Mouse (Mus musculus): Measurements from ENCODE around the gene Hoxc4.

Gene Hoxc4

GRCm38 (mm10) chr15:103032646-103033575, 14.2 kb downstream of the Hoxc4 start:
- in situ Hi-C loops (cut with MboI; ENCODE audit: unreplicated experiment in 2 of 2): no loop called here

DNA sequence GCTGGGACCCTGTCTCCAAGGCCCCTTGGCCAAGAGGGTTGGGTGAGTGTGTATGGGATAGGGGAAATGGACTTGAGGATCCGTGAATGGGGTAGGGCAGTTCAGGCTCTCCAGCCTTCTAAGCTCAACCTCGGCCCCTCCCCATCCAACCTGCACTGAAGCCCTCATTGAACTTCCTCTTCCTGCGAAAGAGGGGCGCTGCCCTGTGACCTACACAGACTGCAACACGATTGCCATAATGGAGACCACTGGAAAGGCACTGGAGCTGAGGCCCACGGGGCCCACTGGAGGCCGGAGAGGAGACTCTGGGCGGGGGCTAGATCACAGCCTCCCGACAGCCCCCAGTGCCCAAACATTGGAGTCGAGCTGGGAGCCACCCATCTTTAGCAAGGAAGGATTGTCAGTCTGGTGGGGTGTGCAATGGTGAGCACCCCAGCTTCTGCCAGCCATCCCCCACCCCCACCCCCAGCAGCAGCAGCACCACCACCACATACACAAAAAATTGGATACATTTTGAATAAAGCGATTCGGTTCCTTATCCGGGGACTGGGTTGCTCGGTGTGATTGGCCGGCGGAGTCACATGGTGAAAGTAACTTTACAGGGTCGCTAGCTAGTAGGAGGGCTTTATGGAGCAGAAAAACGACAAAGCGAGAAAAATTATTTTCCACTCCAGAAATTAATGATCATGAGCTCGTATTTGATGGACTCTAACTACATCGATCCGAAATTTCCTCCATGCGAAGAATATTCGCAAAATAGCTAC, 15.5 kb downstream of the Hoxc4 start:
- in situ Hi-C loops (cut with MboI; ENCODE audit: unreplicated experiment in 2 of 2): no loop called here

GRCm38 (mm10) chr15:103034807-103035547, 16.2 kb downstream of the Hoxc4 start:
- in situ Hi-C loops (cut with MboI; ENCODE audit: unreplicated experiment in 2 of 2): no loop called here

DNA sequence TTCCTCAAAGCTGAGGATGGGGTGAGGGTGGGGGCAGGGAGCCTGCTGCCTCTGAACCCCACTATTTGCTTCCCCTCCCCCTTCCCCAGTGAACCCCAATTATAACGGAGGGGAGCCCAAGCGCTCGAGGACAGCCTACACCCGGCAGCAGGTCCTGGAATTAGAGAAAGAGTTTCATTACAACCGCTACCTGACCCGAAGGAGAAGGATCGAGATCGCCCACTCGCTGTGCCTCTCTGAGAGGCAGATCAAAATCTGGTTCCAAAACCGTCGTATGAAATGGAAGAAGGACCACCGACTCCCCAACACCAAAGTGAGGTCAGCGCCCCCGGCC, 16.8 kb downstream of the Hoxc4 start:
- in situ Hi-C loops (cut with MboI; ENCODE audit: unreplicated experiment in 2 of 2): no loop called here

DNA sequence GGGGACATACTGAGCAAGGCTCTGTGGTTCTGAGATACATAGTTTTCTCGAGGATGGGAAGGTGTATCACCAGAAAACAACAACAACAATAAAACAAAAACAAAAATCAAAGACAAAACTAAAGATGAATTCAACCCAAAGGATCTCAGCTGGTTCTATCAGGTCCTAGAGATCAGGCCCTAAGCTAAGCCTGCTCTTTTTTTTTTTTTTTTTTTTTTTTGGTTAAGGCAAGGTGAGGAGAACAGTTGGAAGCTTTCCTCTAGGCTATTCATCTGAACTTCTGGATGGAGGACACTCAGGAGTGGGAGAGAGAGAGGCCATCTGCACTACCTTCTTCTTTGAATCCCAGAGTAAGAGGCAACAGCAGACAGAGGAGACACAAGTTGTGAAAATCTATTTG, 18.8 kb downstream of the Hoxc4 start:
- in situ Hi-C loops (cut with MboI; ENCODE audit: unreplicated experiment in 2 of 2): no loop called here

DNA sequence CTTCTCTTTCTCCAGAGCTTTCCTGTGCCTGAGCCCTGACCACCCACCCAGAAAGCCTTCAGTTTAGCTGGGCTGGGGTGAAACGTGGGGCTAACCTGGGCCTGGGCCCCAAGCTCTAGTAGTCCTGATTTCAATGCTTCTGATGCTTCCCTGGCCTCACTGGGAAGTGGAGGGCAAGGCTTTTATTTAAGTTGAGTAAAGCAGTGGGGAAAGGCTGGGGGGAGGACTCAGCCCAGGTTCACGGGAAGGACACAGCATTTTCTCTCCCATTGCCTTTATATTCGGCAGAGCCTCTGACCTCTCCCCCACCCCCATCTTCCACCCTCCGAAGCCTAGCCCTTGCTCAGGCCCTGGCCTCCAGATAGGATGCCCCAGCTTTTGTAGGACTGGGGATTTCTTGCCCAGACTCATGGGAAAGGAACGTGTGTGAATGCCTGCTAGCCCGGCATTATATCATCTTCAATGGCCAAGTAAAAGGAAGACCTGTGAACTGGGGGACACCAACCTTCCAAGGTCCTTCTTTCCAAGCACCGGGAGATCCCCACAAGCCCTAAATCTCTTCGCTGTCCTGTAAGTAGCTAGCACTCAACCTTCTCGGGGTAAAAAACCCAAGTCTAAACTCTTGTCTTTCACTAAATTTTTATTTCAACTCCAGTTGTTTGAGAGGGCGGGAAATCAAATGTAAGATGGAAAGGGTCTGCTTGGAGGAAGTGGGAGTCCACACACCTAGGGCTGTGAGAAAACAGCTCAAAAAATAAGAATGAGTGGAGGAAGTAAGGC, 20.2 kb downstream of the Hoxc4 start:
- in situ Hi-C loops (cut with MboI; ENCODE audit: unreplicated experiment in 2 of 2): no loop called here

DNA sequence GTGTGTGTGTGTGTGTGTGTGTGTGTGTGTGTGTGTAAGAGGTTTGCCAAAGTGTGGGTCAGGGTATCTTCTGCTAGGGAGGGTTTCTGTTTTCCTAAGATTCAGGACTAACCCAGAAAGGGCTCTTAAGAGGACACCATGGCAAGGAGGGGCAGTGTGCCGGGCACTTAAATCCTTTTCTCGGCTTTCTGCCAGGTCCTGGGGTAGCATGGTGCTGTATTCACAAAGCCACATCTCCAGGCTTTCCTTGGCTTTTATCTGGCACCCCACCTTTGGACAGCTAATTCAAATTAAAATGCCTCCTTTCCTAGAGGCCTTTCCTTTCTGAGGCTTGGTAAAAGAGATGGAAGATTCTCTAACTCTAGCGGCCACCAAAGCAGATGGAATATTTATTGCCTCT, 20.9 kb downstream of the Hoxc4 start:
- in situ Hi-C loops (cut with MboI; ENCODE audit: unreplicated experiment in 2 of 2): no loop called here

DNA sequence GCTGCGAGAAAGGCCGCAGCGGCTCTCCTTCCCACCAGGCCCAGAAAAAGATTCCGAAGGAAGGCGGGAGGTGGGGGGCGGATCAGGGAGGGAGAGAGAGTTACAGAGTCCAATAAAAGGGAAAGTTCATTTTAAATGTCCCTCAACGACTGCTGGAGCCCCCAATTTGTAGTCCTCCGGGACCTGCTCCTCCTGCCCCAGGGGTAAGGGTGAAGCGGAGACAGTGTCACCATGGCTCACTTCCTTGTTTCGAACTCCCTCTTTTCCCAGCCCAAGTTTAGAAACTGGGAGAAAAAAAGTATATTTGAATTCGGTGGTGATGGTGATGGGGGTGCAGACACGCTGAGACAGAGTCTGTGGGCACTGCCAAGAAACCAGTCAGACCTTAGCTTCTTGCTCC, 21.9 kb downstream of the Hoxc4 start:
- in situ Hi-C loops (cut with MboI; ENCODE audit: unreplicated experiment in 2 of 2): no loop called here

GRCm38 (mm10) chr15:103041613-103042012, 22.9 kb downstream of the Hoxc4 start:
- in situ Hi-C loops (cut with MboI; ENCODE audit: unreplicated experiment in 2 of 2): no loop called here

DNA sequence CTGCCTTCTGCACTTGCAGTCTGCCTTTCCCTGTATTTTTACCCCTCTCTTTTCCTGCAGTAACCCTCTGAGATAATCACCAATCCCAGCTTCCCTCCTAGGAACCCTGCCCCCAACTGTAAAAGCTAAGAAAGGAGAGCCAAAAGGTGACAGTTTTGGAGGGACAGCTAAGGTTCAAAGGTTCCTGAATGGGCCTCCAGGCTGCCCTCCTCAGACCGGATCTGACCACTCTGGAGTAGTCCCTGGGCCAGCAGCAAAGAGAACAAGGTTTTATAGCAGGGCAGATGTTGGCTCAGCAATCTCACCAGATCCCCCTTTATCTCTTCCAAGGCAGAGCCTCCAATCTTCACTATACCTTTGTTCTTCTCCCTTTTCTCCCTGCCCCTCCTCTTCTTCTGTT, 23.5 kb downstream of the Hoxc4 start:
- in situ Hi-C loops (cut with MboI; ENCODE audit: unreplicated experiment in 2 of 2): no loop called here

GRCm38 (mm10) chr15:103051670-103052069, 32.9 kb downstream of the Hoxc4 start:
- in situ Hi-C loops (cut with MboI; ENCODE audit: unreplicated experiment in 2 of 2): no loop called here

GRCm38 (mm10) chr15:103053210-103053609, 34.5 kb downstream of the Hoxc4 start:
- in situ Hi-C loops (cut with MboI; ENCODE audit: unreplicated experiment in 2 of 2): no loop called here

DNA sequence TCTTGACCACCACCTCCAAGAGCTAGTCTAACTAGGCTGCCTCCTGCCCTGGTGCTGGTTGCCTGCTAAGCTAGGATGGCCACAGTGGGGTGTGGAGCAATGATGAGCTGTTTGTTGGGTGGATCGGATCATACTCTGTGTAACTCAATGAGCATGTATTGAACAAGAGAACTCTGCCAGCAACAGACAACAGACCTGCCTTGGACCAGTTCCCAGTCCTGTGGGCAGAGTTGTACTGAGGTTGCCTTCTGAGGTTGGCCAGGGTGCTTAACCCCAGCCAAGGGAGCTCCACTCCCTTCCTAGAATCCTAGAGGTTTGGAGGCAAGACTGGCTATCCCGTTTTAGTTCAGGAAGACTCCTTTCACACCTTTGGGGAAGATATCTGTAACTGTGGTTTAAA, 37.7 kb downstream of the Hoxc4 start:
- in situ Hi-C loops (cut with MboI; ENCODE audit: unreplicated experiment in 2 of 2): no loop called here

DNA sequence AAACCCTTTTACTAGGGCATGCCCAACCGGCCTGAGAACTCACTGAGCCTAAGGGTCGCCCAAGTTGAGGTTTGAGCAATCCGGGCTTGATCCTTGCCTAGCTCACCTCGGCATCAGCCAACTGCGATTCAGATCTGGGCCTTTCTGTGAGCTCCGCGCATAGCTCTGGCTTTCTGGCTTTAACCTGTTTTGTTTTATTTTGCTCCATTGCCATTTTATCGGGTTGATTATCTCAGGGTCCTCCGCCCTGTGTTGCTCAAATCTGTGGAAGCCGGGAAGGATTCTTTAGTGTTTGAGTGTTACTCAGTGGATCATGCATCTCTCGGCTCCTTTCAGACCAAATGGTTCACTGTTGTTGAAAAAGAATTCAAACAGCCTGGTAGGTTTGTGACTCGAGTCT, 40.0 kb downstream of the Hoxc4 start:
- in situ Hi-C loops (cut with MboI; ENCODE audit: unreplicated experiment in 2 of 2): no loop called here

DNA sequence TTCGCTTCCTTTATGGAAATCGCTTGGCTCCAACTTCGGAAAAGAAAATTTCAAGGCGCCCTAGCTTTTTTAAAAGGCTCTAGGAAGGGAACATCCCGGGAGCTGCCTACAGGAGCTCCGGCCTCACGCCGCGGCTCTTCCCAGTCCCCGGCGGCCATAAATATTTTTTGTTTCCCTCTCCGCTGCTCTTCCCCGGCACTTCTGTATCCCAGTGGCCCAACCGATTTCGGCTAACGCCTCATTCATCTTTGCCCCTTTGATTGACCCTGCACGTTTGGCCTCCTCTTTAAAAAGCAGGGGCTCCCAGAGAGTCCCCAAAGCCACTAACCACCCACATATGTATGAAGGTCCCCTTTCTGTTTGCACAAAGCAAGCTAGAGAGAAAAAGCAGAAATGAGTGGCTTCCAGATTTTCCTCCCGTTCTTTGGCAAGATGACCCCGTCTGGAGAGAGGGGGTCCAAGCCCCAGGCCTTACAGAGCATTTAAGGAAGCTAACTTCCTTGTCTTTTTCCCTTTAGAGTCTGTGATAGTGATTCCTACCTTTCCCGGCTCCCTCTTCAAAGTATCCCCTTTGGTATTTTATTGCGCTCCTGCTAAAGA, 40.8 kb downstream of the Hoxc4 start:
- in situ Hi-C loops (cut with MboI; ENCODE audit: unreplicated experiment in 2 of 2): no loop called here

DNA sequence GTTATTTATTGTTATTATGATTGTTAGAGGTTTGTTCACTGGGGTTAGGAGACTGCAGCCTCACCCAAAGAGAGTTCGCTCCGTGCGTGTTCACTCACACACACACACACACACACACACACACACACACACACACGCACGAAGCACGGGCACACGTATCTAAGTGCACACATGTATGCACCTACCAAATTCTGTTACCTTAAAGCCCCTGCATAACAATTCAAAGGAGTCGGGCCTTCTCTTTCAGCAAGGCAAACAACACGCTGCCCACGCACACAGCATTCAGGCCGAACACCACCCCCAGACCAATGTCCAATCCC, 41.2 kb downstream of the Hoxc4 start:
- in situ Hi-C loops (cut with MboI; ENCODE audit: unreplicated experiment in 2 of 2): no loop called here

DNA sequence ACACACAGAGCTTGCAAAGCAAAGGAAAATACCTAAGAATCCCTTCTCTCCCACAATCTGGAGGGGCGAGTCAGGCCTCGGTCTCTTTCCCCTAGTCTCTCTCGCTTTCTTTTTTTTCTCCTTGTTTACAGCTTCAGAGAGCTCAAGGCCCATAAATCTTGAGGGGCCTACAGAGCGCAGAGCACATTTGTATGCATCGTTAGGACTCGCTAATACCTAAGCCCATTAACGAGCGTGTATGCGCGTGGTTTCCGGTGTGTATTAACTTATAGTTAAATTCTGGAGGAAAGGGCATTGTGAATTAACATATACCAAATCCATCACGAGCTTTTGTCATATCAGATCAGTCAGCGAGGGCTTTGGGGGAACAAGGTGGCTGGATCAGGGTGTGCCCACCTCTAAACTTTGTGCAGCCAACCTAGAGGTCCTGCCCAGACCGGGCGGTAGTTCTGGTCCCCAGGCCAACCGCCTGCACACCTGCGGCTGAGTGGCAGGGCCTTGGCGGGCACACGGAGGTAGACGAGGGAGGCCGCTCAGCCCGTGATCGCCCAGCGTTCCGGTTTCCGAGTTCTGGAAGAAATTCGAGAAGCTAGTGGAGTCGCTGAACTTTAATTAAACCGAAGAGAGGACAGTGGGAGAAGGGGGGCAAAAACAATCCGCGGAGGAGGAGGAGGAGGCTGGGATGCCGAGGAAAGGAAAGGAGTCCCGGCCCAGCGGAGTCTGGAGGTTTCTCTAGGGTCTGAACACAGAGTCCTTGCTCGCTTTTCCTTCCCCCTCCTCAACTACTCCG, 41.8 kb downstream of the Hoxc4 start:
- in situ Hi-C loops (cut with MboI; ENCODE audit: unreplicated experiment in 2 of 2): no loop called here

DNA sequence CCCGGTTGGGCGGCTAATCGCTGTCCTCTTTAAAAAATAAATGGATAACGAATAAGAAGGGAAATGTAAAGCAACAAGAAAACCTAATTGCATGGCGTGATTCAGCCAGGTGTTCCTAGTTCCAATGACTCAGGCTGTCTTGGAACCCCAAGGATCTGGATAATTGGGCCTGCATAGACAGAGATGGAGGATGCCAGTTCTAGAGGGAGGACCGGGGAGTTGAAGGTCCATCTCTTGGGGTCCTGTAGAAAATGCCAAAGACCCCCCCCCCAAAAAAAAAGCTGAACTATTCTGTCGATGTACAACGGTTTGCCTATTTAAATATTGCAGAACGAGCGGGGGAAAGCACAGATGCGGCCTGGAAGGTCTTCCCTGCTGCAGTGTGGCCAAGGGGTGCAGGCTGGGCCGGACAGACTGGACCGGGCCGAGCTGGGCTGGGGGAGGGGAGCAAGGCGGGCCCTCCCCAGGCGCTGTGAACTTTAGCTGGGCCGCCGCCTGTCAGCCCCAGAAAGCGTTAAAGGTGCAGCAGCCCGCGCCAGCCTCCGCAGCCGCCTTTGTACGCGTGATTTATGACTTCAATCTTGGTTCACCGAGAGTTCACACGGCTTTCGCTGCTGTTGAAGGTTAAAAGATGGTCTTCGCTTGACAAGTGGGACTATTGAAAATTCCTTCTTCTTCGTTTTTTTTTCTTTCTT, 42.5 kb downstream of the Hoxc4 start:
- in situ Hi-C loops (cut with MboI; ENCODE audit: unreplicated experiment in 2 of 2): no loop called here

- in situ Hi-C loops (cut with MboI; ENCODE audit: unreplicated experiment in 2 of 2): no loop called here
These were observed 43.3 kb downstream of the Hoxc4 start for GRCm38 (mm10) chr15:103061988-103062387.

Measured in v-Abl transformed pro-B cells (cell line).